Mouse (Mus musculus): ENCODE data around the gene Ahctf1. TPM values are rescaled to one million over a fixed set of nuclear protein-coding genes. Genes with fewer than 3 reads are reported as not detected.
"Not testable (repeated sequence)": the region's sequence is repeated elsewhere in the genome, so short reads cannot be mapped to it uniquely, and the experiment has no call there.

The Ahctf1 gene
- polyA plus RNA-seq, 1 experiment = 131 TPM

- Histone ChIP-seq H3K36me3 (ENCODE audit: control insufficient read depth, insufficient read depth, low read length, poor library complexity, severe bottlenecking) (no peaks in the 10 kb centered on the region), H3K9ac (ENCODE audit: low read depth, poor library complexity, severe bottlenecking) (no peak overlapping the region), H3K27me3 (ENCODE audit: control insufficient read depth, insufficient read depth, low read length, poor library complexity, severe bottlenecking) (no peaks in the 10 kb centered on the region), H3K9me3 (replicated peaks; ENCODE audit: control insufficient read depth, insufficient read depth, low read length, poor library complexity, severe bottlenecking) (peaks cover 7% of the 10 kb centered on the region), H3K4me1 (ENCODE audit: control insufficient read depth, insufficient read depth, low read length) (no peaks in the 10 kb centered on the region), H3K4me3 (ENCODE audit: low read depth, low read length) (no peak overlapping the region), H3K27ac (ENCODE audit: insufficient read depth, low read length) (no peak overlapping the region)
- no peak for TF ChIP-seq CTCF (IDR thresholded peaks at IDR 0.05; ENCODE audit: low read depth, low read length)
- no peak for TF ChIP-seq EP300 (IDR thresholded peaks at IDR 0.05; ENCODE audit: insufficient read depth, low read depth, low read length)
- TF ChIP-seq POLR2A (IDR thresholded peaks at IDR 0.05; ENCODE audit: insufficient read depth, low read length) = no peak
Measured at GRCm38 (mm10) chr1:179832710-179833240, 29.3 kb upstream of the Ahctf1 start.

GRCm38 (mm10) chr1:179828900-179829299 is 25.4 kb upstream of the Ahctf1 start:
- Histone ChIP-seq H3K4me3 (ENCODE audit: low read depth, low read length) (no peak overlapping the region), H3K27ac (ENCODE audit: insufficient read depth, low read length) (no peak overlapping the region), H3K36me3 (ENCODE audit: control insufficient read depth, insufficient read depth, low read length, poor library complexity, severe bottlenecking) (no peaks in the 10 kb centered on the region), H3K4me1 (ENCODE audit: control insufficient read depth, insufficient read depth, low read length) (no peaks in the 10 kb centered on the region), H3K9me3 (replicated peaks; ENCODE audit: control insufficient read depth, insufficient read depth, low read length, poor library complexity, severe bottlenecking) (0 out of 2 replicates have a peak, but pooled peaks cover 5% of the 10 kb centered on the region), H3K27me3 (ENCODE audit: control insufficient read depth, insufficient read depth, low read length, poor library complexity, severe bottlenecking) (no peaks in the 10 kb centered on the region), H3K9ac (ENCODE audit: low read depth, poor library complexity, severe bottlenecking) (no peak overlapping the region)
- TF ChIP-seq POLR2A (IDR thresholded peaks at IDR 0.05; ENCODE audit: insufficient read depth, low read length) (no peak), CTCF (IDR thresholded peaks at IDR 0.05; ENCODE audit: low read depth, low read length) (no peak), EP300 (IDR thresholded peaks at IDR 0.05; ENCODE audit: insufficient read depth, low read depth, low read length) (no peak)

DNA sequence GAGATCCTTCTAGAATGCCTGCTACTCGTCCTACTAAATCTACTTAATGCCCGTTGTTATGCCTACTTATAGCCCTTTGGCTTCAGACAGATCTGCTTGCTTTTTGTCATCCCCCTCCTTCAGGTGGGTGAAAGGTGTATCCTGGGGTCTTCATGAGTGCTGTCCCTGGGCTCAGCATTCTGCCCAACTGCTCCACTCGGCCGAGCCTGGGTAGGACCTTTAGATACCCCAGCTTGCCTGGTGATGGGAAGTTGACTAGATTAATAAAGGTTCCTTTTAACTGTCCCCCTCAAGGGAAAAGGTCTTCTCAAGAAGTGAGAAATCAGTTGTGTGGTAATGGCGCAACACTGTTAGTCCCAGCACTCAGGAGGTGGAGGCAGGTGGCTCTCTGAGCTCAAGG is 24.6 kb upstream of the Ahctf1 start:
- H3K27ac ChIP-seq (ENCODE audit: insufficient read depth, low read length) = no peak overlapping the region
- no peaks in the 10 kb centered on the region for H3K36me3 ChIP-seq (ENCODE audit: control insufficient read depth, insufficient read depth, low read length, poor library complexity, severe bottlenecking)
- TF ChIP-seq POLR2A (IDR thresholded peaks at IDR 0.05; ENCODE audit: insufficient read depth, low read length) = no peak
- no peak for TF ChIP-seq EP300 (IDR thresholded peaks at IDR 0.05; ENCODE audit: insufficient read depth, low read depth, low read length)
- TF ChIP-seq CTCF (IDR thresholded peaks at IDR 0.05; ENCODE audit: low read depth, low read length) = no peak
- H3K9me3 ChIP-seq (replicated peaks; ENCODE audit: control insufficient read depth, insufficient read depth, low read length, poor library complexity, severe bottlenecking) = 0 out of 2 replicates have a peak, but pooled peaks cover 5% of the 10 kb centered on the region
- H3K4me1 ChIP-seq (ENCODE audit: control insufficient read depth, insufficient read depth, low read length) = no peaks in the 10 kb centered on the region
- H3K9ac ChIP-seq (ENCODE audit: low read depth, poor library complexity, severe bottlenecking) = no peak overlapping the region
- H3K4me3 ChIP-seq (ENCODE audit: low read depth, low read length) = no peak overlapping the region
- no peaks in the 10 kb centered on the region for H3K27me3 ChIP-seq (ENCODE audit: control insufficient read depth, insufficient read depth, low read length, poor library complexity, severe bottlenecking)

GRCm38 (mm10) chr1:179824549-179824948 is 21.1 kb upstream of the Ahctf1 start:
- Histone ChIP-seq H3K27me3 (ENCODE audit: control insufficient read depth, insufficient read depth, low read length, poor library complexity, severe bottlenecking) (no peaks in the 10 kb centered on the region), H3K27ac (ENCODE audit: insufficient read depth, low read length) (no peak overlapping the region), H3K4me3 (ENCODE audit: low read depth, low read length) (no peak overlapping the region), H3K9ac (ENCODE audit: low read depth, poor library complexity, severe bottlenecking) (no peak overlapping the region), H3K4me1 (ENCODE audit: control insufficient read depth, insufficient read depth, low read length) (no peaks in the 10 kb centered on the region), H3K36me3 (ENCODE audit: control insufficient read depth, insufficient read depth, low read length, poor library complexity, severe bottlenecking) (no peaks in the 10 kb centered on the region), H3K9me3 (replicated peaks; ENCODE audit: control insufficient read depth, insufficient read depth, low read length, poor library complexity, severe bottlenecking) (peaks cover 11% of the 10 kb centered on the region)
- TF ChIP-seq POLR2A (IDR thresholded peaks at IDR 0.05; ENCODE audit: insufficient read depth, low read length) (no peak), CTCF (IDR thresholded peaks at IDR 0.05; ENCODE audit: low read depth, low read length) (no peak), EP300 (IDR thresholded peaks at IDR 0.05; ENCODE audit: insufficient read depth, low read depth, low read length) (no peak)

- peaks cover 25% of the 10 kb centered on the region for H3K9me3 ChIP-seq (replicated peaks; ENCODE audit: control insufficient read depth, insufficient read depth, low read length, poor library complexity, severe bottlenecking)
- not testable (repeated sequence) for H3K27me3 ChIP-seq (ENCODE audit: control insufficient read depth, insufficient read depth, low read length, poor library complexity, severe bottlenecking); H3K4me3 ChIP-seq (ENCODE audit: low read depth, low read length); H3K36me3 ChIP-seq (ENCODE audit: control insufficient read depth, insufficient read depth, low read length, poor library complexity, severe bottlenecking); H3K9ac ChIP-seq (ENCODE audit: low read depth, poor library complexity, severe bottlenecking); H3K27ac ChIP-seq (ENCODE audit: insufficient read depth, low read length); H3K4me1 ChIP-seq (ENCODE audit: control insufficient read depth, insufficient read depth, low read length)
Measured at GRCm38 (mm10) chr1:179818490-179819278, 15.2 kb upstream of the Ahctf1 start.

GRCm38 (mm10) chr1:179814616-179815015 is 11.1 kb upstream of the Ahctf1 start:
- H3K9ac ChIP-seq (ENCODE audit: low read depth, poor library complexity, severe bottlenecking) = no peak overlapping the region
- peaks cover 19% of the 10 kb centered on the region for H3K9me3 ChIP-seq (replicated peaks; ENCODE audit: control insufficient read depth, insufficient read depth, low read length, poor library complexity, severe bottlenecking)
- H3K4me1 ChIP-seq (ENCODE audit: control insufficient read depth, insufficient read depth, low read length) = no peaks in the 10 kb centered on the region
- no peak overlapping the region for H3K27ac ChIP-seq (ENCODE audit: insufficient read depth, low read length)
- no peaks in the 10 kb centered on the region for H3K36me3 ChIP-seq (ENCODE audit: control insufficient read depth, insufficient read depth, low read length, poor library complexity, severe bottlenecking)
- TF ChIP-seq EP300 (IDR thresholded peaks at IDR 0.05; ENCODE audit: insufficient read depth, low read depth, low read length) = no peak
- no peak for TF ChIP-seq CTCF (IDR thresholded peaks at IDR 0.05; ENCODE audit: low read depth, low read length)
- TF ChIP-seq POLR2A (IDR thresholded peaks at IDR 0.05; ENCODE audit: insufficient read depth, low read length) = no peak
- no peak overlapping the region for H3K4me3 ChIP-seq (ENCODE audit: low read depth, low read length)
- no peaks in the 10 kb centered on the region for H3K27me3 ChIP-seq (ENCODE audit: control insufficient read depth, insufficient read depth, low read length, poor library complexity, severe bottlenecking)

Measured in ES-Bruce4 (cell line).